Mouse (Mus musculus) spleen, adult 2 months (tissue): ENCODE data around the gene Fam178b.
"Not testable (repeated sequence)": the region's sequence is repeated elsewhere in the genome, so short reads cannot be mapped to it uniquely, and the experiment has no call there.

Experiments
- CTCF ChIP-seq: fragments of 200-500 bp; IDR thresholded peaks from 2 replicates; pipeline ENCODE4 v1.5.1; 2011; ENCODE audit warnings: mild to moderate bottlenecking, inconsistent platforms; ENCODE audit not compliant: insufficient read depth, insufficient read length, insufficient replicate concordance; ENCODE audit errors: extremely low read depth
- POLR2A ChIP-seq: fragments of 200-500 bp; IDR thresholded peaks from 2 replicates; pipeline ENCODE4 v1.6.1; 2011; ENCODE audit warnings: low read depth, low read length, inconsistent platforms

GRCm38 (mm10) chr1:36668007-36668406 lies 15.0 kb downstream of the Fam178b start:
- not testable (repeated sequence) for TF ChIP-seq CTCF, POLR2A
